Mouse (Mus musculus) embryonic facial prominence, embryonic 13.5 days (tissue): ENCODE results near the gene Pgam1. TPM values are rescaled to one million over a fixed set of nuclear protein-coding genes. Genes with fewer than 3 reads are reported as not detected.
"Not testable (repeated sequence)": the region's sequence is repeated elsewhere in the genome, so short reads cannot be mapped to it uniquely, and the experiment has no call there.

Experiments
- ATAC-seq: fragments of 200-750 bp; cut with Nextera tagmentation; 2 replicates; pipeline ENCODE4 v1.8.0; 2017; ENCODE audit warnings: low read depth; ENCODE audit not compliant: insufficient number of reproducible peaks, insufficient read depth, low FRiP score, low TSS enrichment
- H3K27ac ChIP-seq: fragments of 300-500 bp; sonication (generic); 2 replicates; pipeline ENCODE4 v1.5.1; 2015; ENCODE audit warnings: moderate library complexity, mild to moderate bottlenecking, inconsistent platforms
- H3K27me3 ChIP-seq: fragments of 300-500 bp; sonication (generic); 2 replicates; pipeline ENCODE4 v1.6.1; 2015; ENCODE audit warnings: mild to moderate bottlenecking, inconsistent platforms
- H3K36me3 ChIP-seq: fragments of 300-500 bp; sonication (generic); 2 replicates; pipeline ENCODE4 v1.6.1; 2015; ENCODE audit warnings: mild to moderate bottlenecking, inconsistent platforms
- H3K4me1 ChIP-seq: fragments of 300-500 bp; sonication (generic); 2 replicates; pipeline ENCODE4 v1.6.1; 2015; ENCODE audit warnings: inconsistent platforms
- H3K4me2 ChIP-seq: fragments of 300-500 bp; sonication (generic); 2 replicates; pipeline ENCODE4 v1.6.1; 2015; ENCODE audit warnings: moderate library complexity, mild to moderate bottlenecking, inconsistent platforms
- H3K4me3 ChIP-seq: fragments of 300-500 bp; sonication (generic); 2 replicates; pipeline ENCODE4 v1.5.1; 2015; ENCODE audit warnings: mild to moderate bottlenecking, inconsistent platforms
- H3K9ac ChIP-seq: fragments of 300-500 bp; sonication (generic); 2 replicates; pipeline ENCODE4 v1.6.1; 2015; ENCODE audit warnings: mild to moderate bottlenecking, inconsistent platforms
- H3K9me3 ChIP-seq: fragments of 300-500 bp; sonication (generic); 2 replicates; pipeline ENCODE4 v1.6.1; 2016; ENCODE audit warnings: inconsistent platforms
- WGBS: fragments of 180-500 bp; shearing (Covaris S2); methylation state at CpG from one replicate; pipeline ENCODE4 v1.1.7; 2015; ENCODE audit warnings: mixed read lengths; 5-methylcytosine and 5-hydroxymethylcytosine counted together
- polyA plus RNA-seq: library from polyadenylated mRNA; unstranded; fragments of >200 nt; fragmentation: Nextera tagmentation; extraction: Ambion mirVana; gene quantifications from 2 replicates; pipeline ENCODE4 v1.2.1, GENCODE M21; 2015

Pgam1 gene
- polyA plus RNA-seq, 1 experiment from 2014 or later: 631 TPM

DNA sequence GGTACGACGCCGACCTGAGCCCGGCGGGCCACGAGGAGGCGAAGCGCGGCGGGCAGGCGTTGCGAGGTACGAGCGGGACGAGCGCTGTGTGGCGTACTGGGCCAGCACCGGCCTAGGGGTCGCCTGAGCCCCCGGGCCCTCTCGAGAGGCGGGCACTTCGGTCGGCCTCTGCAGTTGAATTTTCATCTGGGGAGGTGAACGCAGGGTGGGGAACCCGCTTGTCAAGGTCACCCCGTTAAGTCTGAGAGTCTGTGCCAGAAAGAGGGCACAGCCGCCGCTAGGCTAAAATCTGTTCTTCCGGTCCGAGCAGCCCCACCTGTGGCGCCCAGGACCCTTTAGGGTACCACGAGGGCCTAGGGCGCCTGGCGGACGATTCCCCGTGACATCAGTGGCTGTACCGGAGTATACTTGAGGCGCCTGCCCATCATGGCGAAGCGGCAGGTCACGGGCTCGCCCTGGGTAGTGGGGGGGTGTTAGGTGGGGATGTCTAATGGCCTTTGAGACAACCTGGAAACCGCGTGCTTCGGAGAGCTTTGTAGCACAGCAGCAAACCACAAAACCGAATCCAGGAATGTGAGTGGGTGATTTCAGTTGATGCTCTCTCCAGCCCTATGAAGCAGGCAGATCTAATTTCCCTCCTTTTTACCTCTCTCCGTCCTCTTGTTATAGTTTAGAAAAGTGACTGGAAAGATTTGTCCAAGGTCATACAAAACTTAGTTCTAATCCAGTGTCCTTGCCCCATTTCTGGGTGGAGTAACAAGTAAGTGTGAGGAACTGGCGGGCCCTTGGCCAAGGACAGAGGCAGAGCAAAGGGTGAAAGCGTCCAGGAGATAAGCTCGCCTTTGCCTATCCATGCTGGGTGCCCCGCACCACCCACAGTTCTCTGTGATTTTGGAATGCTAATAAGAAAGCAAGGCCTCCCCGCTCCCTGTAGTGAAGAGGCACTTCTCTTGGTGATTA is 678 bp downstream of the Pgam1 start:
- peak overlapping the region; percentile 96 for H3K4me3 ChIP-seq

GRCm38 (mm10) chr19:41913774-41914591 is 2.3 kb downstream of the Pgam1 start:
- H3K36me3 ChIP-seq: peaks cover 24% of the 10 kb centered on the region
- no peak for ATAC-seq
- no peaks in the 10 kb centered on the region for H3K27me3 ChIP-seq
- H3K9ac ChIP-seq: peak overlapping the region; percentile 96
- H3K4me1 ChIP-seq: peaks cover 26% of the 10 kb centered on the region
- H3K4me2 ChIP-seq: peak overlapping the region; percentile 92
- peak overlapping the region; percentile 96 for H3K4me3 ChIP-seq
- peak overlapping the region; percentile 28; the same call in 1 of the 2 replicates for H3K27ac ChIP-seq
- no peaks in the 10 kb centered on the region for H3K9me3 ChIP-seq
- 28% methylated on average over 6 of the region's 6 CpGs for WGBS

More for the DNA sequence above, 678 bp downstream of the Pgam1 start:
- Histone ChIP-seq H3K9ac (peak overlapping the region; percentile 96), H3K4me1 (peaks cover 26% of the 10 kb centered on the region), H3K27me3 (no peaks in the 10 kb centered on the region), H3K36me3 (peaks cover 18% of the 10 kb centered on the region), H3K27ac (peak overlapping the region; percentile 91), H3K9me3 (no peaks in the 10 kb centered on the region), H3K4me2 (peak overlapping the region; percentile 92)
- WGBS: under 1% methylated on average over 46 of the region's 53 CpGs
- ATAC-seq: peak; percentile 57

DNA sequence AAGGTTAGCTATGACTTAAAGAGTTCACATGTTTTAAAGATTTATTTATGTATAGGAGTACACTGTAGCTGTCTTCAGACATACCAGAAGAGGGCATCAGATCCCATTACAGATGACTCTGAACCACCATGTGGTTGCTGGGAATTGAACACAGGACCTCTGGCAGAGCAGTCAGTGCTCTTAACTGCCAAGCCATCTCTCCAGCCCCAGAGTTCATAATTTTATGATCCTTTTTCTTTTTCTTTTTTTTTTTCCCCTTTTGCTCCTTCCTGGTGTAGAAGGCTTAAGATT is 2.8 kb downstream of the Pgam1 start:
- Histone ChIP-seq H3K4me2 (peak overlapping the region; percentile 92), H3K4me3 (peak overlapping the region; percentile 96; the same call in 1 of the 2 replicates), H3K4me1 (peaks cover 26% of the 10 kb centered on the region), H3K27ac (0 out of 2 replicates have a peak overlapping the region, but pooled peaks have one; percentile 28), H3K36me3 (peaks cover 29% of the 10 kb centered on the region)
- not testable (repeated sequence) for ATAC-seq, H3K9me3 ChIP-seq, H3K27me3 ChIP-seq, H3K9ac ChIP-seq

DNA sequence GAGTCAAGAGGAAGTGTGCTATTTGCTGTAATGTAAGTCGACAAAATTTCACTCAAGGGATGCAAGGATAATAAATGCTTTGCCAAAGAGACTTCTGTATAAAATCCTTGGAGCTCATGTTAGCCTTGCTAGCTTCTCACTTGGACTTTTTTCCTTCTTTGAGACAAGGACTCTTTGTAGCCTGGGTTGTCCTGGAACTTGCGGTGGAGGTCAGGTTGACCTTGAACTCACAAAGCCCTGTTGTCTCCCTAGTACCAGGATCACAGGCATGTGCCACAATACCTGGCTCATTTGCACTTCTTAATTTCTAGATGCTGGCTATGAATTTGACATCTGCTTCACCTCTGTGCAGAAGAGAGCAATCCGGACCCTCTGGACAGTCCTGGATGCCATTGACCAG is 3.6 kb downstream of the Pgam1 start:
- WGBS: 82% methylated on average over 3 of the region's 3 CpGs
- H3K27ac ChIP-seq: no peak overlapping the region
- H3K4me1 ChIP-seq: peaks cover 26% of the 10 kb centered on the region
- H3K4me2 ChIP-seq: no peak overlapping the region
- no peaks in the 10 kb centered on the region for H3K9me3 ChIP-seq
- H3K9ac ChIP-seq: no peak overlapping the region
- H3K36me3 ChIP-seq: peaks cover 34% of the 10 kb centered on the region
- ATAC-seq: no peak
- H3K27me3 ChIP-seq: no peaks in the 10 kb centered on the region
- no peak overlapping the region for H3K4me3 ChIP-seq

DNA sequence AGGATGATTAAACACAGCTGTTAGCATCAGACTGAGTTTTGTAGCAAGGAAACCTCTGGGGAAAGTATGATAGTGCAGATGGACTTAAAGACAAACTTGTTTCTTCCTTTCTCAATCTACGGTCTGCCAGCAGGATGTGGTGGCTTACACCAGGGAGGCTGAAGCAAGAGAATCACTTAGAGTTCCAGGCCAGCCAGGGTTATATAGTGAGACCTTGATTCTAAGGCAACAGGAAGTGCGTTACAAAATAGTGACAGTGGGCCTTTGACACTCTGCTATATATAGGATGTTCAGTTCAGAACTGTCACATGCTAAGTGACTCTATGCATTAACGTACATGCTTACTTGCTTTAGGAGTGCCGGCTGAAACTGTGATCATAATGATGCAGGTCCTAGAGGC is 5.1 kb downstream of the Pgam1 start:
- Histone ChIP-seq H3K4me2 (no peak overlapping the region), H3K27me3 (no peaks in the 10 kb centered on the region), H3K36me3 (peaks cover 34% of the 10 kb centered on the region), H3K4me3 (no peak overlapping the region), H3K4me1 (peaks cover 26% of the 10 kb centered on the region), H3K9me3 (no peaks in the 10 kb centered on the region), H3K27ac (no peak overlapping the region), H3K9ac (no peak overlapping the region)
- no peak for ATAC-seq
- 84% methylated on average over 4 of the region's 4 CpGs for WGBS

DNA sequence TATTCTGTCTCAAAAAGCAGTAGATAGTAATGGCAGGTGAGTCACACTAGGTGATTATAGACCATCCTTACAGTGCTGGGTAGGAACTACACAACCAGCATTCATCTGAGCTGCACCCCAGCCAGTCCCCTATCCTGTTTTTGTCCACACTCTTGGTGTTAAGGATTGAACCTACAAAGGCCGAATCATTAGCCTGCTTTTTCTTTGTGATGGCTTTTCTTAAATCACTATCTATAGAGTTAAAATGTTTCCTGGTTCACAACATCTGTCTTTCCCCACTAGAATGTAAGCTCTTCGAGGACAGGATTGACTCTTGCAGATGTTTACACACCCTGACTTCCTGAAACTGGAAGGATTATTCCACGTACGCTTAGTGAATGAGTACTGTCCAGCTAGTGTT is 7.7 kb downstream of the Pgam1 start:
- Histone ChIP-seq H3K27me3 (no peaks in the 10 kb centered on the region), H3K9me3 (no peaks in the 10 kb centered on the region), H3K27ac (no peak overlapping the region), H3K9ac (no peak overlapping the region), H3K36me3 (peaks cover 57% of the 10 kb centered on the region), H3K4me1 (peaks cover 9% of the 10 kb centered on the region; the same call in 1 of the 2 replicates), H3K4me3 (no peak overlapping the region), H3K4me2 (no peak overlapping the region)
- ATAC-seq: no peak
- 74% methylated on average over 4 of the region's 4 CpGs for WGBS

DNA sequence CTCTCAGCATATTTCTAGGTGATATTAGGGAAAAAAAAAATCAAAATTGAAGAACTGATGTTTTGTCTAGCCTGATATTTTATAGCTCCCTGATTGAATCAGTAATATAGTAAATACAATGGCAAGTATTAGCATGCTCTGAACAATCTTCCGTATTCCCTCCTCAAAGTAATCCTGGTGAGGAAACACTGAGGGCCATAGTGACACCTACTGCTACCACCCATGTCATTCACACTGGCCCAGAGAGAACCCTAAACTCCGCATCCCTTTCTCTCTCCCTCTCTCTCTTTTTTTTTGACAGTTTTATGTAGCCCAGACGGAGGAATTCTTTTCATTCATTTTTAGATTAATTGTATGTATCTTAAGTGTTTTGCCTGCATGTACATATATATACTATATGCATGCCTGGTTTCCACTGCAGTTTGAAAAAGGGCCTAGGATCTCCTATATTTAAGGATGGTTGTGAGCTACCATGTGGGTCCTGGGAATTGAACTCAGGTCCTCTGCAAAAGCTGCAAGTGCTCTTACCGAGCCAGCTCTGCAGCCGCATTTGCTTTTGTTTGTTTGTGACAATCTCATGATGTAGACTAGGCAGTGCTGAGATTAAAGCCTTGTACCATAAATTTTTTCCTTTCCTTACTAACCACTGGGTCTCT is 8.8 kb downstream of the Pgam1 start:
- Histone ChIP-seq H3K9me3 (no peaks in the 10 kb centered on the region), H3K27me3 (no peaks in the 10 kb centered on the region), H3K4me1 (no peaks in the 10 kb centered on the region), H3K4me2 (no peak overlapping the region), H3K4me3 (no peak overlapping the region), H3K36me3 (peaks cover 62% of the 10 kb centered on the region), H3K9ac (no peak overlapping the region), H3K27ac (no peak overlapping the region)
- WGBS: 70% methylated on average over 5 of the region's 5 CpGs
- ATAC-seq: no peak

DNA sequence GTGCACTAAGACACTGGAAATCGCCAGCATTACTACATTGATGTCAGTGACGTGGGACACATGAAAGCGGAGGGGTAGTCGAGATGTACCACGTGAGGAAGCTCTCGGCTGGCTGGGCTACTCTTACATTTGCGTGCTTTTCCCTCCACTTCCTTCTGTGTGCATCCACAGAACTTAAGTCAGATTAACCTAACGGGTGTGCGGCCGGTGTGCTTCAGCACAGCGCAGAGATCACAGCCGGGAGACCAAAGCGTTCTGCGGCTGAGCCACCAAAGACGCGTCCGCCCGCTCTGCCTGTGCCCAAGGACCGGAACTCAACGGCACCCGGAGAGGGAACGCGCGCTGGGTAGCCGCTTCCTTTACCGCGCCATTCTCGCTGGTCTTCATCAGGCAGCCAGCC is 21.0 kb downstream of the Pgam1 start:
- ATAC-seq: peak; percentile 2; the same call in 1 of the 2 replicates
- WGBS: under 1% methylated on average over 28 of the region's 28 CpGs
- Histone ChIP-seq H3K4me1 (peaks cover 18% of the 10 kb centered on the region), H3K36me3 (peaks cover 41% of the 10 kb centered on the region), H3K27me3 (no peaks in the 10 kb centered on the region), H3K9ac (peak overlapping the region; percentile 83), H3K27ac (peak overlapping the region; percentile 62), H3K4me2 (peak overlapping the region; percentile 93), H3K9me3 (no peaks in the 10 kb centered on the region), H3K4me3 (peak overlapping the region; percentile 98)

DNA sequence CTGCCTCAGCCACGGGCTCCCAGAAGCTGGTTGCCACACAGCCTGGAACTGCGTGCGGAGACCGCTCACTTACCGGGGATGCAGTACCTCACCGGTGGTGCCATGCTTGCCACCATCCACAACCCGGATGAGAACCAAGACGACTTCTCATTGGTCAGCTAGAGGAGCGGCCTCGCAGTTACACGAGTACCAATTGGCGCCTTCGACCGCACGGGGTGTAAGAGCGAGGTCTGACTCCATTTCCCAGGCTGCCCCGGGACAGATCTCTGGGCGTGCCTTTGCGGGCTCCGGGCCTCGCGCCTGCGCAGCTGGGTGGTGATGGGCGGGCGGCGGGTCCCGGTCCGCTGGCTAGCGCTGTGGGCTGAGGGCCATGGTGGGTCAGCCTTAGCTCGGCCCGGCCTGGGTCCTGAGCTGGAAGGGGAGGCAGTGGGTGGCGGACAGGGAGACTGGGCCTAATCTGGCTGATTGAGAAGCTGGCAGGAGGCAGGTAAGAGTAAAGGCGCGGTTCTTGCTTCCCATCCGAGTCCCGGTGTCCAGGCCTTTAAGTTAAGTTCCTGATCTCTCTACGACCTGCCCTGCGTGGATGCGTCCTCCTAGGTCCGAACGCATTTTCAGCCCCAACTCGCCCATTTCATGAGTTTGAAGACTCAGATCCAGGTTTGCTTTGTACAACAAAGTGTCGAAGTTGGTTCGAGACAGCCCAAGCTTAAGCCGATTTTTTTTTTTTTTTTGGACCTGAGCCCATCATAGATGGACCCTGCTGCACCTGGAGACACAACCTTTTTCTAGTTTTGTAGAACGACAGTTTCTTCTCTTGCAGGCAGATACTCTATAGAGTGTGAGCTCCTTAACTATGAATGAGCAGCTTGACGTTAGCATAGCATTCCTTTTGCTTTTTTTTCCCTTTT is 21.7 kb downstream of the Pgam1 start, which contains the start of the genes Exosc1 and Zdhhc16:
Gene Exosc1, minus strand, starts transcription at position 245 of the 908 bp plus-strand sequence.
Gene Zdhhc16, plus strand, starts transcription at position 302 of the 908 bp plus-strand sequence.
- peak; percentile 99 for ATAC-seq
- H3K27me3 ChIP-seq: no peaks in the 10 kb centered on the region
- H3K36me3 ChIP-seq: peaks cover 41% of the 10 kb centered on the region
- 1% methylated on average over 47 of the region's 47 CpGs for WGBS
- H3K9ac ChIP-seq: peak within 1 kb of the TSS; percentile 93
- H3K4me2 ChIP-seq: peak within 1 kb of the TSS; percentile 93
- peaks cover 18% of the 10 kb centered on the region for H3K4me1 ChIP-seq
- peak within 1 kb of the TSS; percentile 98 for H3K4me3 ChIP-seq
- no peaks in the 10 kb centered on the region for H3K9me3 ChIP-seq
- H3K27ac ChIP-seq: peak within 1 kb of the TSS; percentile 62

GRCm38 (mm10) chr19:41934124-41934523 is 22.4 kb downstream of the Pgam1 start:
- H3K9ac ChIP-seq: peak overlapping the region; percentile 93
- no peak overlapping the region for H3K27ac ChIP-seq
- peaks cover 42% of the 10 kb centered on the region for H3K36me3 ChIP-seq
- H3K4me1 ChIP-seq: peaks cover 18% of the 10 kb centered on the region
- no peaks in the 10 kb centered on the region for H3K27me3 ChIP-seq
- 42% methylated on average over 6 of the region's 6 CpGs for WGBS
- peak overlapping the region; percentile 98 for H3K4me3 ChIP-seq
- H3K9me3 ChIP-seq: no peaks in the 10 kb centered on the region
- no peak for ATAC-seq
- peak overlapping the region; percentile 93 for H3K4me2 ChIP-seq
